Mouse (Mus musculus) hindbrain, embryonic 11.5 days (tissue): ENCODE results near the gene Scn3a. TPM values are rescaled to one million over a fixed set of nuclear protein-coding genes. Genes with fewer than 3 reads are reported as not detected.

Experiments
- polyA plus RNA-seq: library from polyadenylated mRNA; unstranded; fragments of >200 nt; fragmentation: Nextera tagmentation; extraction: Ambion mirVana; gene quantifications from 2 replicates; pipeline ENCODE4 v1.2.1, GENCODE M21; 2014

The Scn3a gene
- polyA plus RNA-seq, 1 experiment from 2014 or later = 34.4 TPM

Other genes starting within 250 kb of the Scn3a start
- gene Slc38a11, start 203.6 kb downstream of the Scn3a start, polyA plus RNA-seq = 0.22 and 0.73 TPM in 2 replicates
- 9.8 and 16.6 TPM in 2 replicates for gene Scn2a, start 53.1 kb upstream of the Scn3a start, polyA plus RNA-seq